Mouse (Mus musculus) E14TG2a.4 (cell line): Measurements from ENCODE around the gene Klhl31.

Source experiments
- CTCF ChIP-seq: conservative IDR thresholded peaks from 2 replicates; pipeline ENCODE4 v1.5.1; 2014; ENCODE audit warnings: low read length
- POU5F1 ChIP-seq: IDR thresholded peaks from 2 replicates; pipeline ENCODE4 v1.6.1; 2014; ENCODE audit warnings: low read length, borderline replicate concordance

- TF ChIP-seq CTCF (peak; percentile 68), POU5F1 (no peak)
Observed at GRCm38 (mm10) chr9:77655935-77656288, 19.6 kb downstream of the Klhl31 start.
